Mouse (Mus musculus) adrenal gland, adult (tissue): ENCODE results near the gene Ints1.

ENCODE experiments used
- DNase-seq, 2 experiments: peaks; one replicate each; pipeline ENCODE4 v3.0.0; 2022 to 2023; ENCODE audit warnings: low spot score in 1 of 2; ENCODE audit not compliant: inconsistent age in 2 of 2

Ints1 gene

GRCm38 (mm10) chr5:139801231-139801630 is 25.8 kb upstream of the Ints1 start:
- DNase-seq, result no peak

- no peak for DNase-seq
Observed at GRCm38 (mm10) chr5:139799801-139800590, 24.5 kb upstream of the Ints1 start.

- DNase-seq, result no peak
Observed at GRCm38 (mm10) chr5:139799041-139799440, 23.6 kb upstream of the Ints1 start.

- DNase-seq, result peak in 1 of 2 experiments; percentile 32
Observed at GRCm38 (mm10) chr5:139798168-139798900, 22.9 kb upstream of the Ints1 start.

GRCm38 (mm10) chr5:139797473-139798167 is 22.1 kb upstream of the Ints1 start:
- DNase-seq, result peak; percentile 95 to 98

- peak; percentile 94 to 97 for DNase-seq
Observed at GRCm38 (mm10) chr5:139796900-139797299, 21.4 kb upstream of the Ints1 start.

- DNase-seq, result peak; percentile 57 to 75
Observed at GRCm38 (mm10) chr5:139796001-139796620, 20.6 kb upstream of the Ints1 start.

GRCm38 (mm10) chr5:139794938-139795337 is 19.5 kb upstream of the Ints1 start:
- DNase-seq, result peak; percentile 83 to 91

GRCm38 (mm10) chr5:139794137-139794536 is 18.7 kb upstream of the Ints1 start:
- DNase-seq, result peak in 1 of 2 experiments; percentile 59

- DNase-seq, result peak; percentile 52 to 85
Observed at GRCm38 (mm10) chr5:139793338-139794089, 18.0 kb upstream of the Ints1 start.

GRCm38 (mm10) chr5:139792966-139793337 is 17.5 kb upstream of the Ints1 start:
- DNase-seq, result no peak

GRCm38 (mm10) chr5:139792159-139792775 is 16.8 kb upstream of the Ints1 start:
- DNase-seq, result peak in 1 of 2 experiments; percentile 76

- peak; percentile 99 for DNase-seq
Observed at GRCm38 (mm10) chr5:139791227-139792158, 16.0 kb upstream of the Ints1 start, which contains the start of gene Mafk. Gene Mafk, plus strand, starts transcription at chr5:139791513.

- peak in 1 of 2 experiments; percentile 57 for DNase-seq
Observed at GRCm38 (mm10) chr5:139789466-139789865, 14.0 kb upstream of the Ints1 start.

GRCm38 (mm10) chr5:139781406-139781805 is 5.9 kb upstream of the Ints1 start:
- DNase-seq, result peak in 1 of 2 experiments; percentile 39

- no peak for DNase-seq
Observed at GRCm38 (mm10) chr5:139776966-139777365, 1.5 kb upstream of the Ints1 start.

- DNase-seq, result no peak
Observed at GRCm38 (mm10) chr5:139768216-139768615, 7.3 kb downstream of the Ints1 start.

- DNase-seq, result no peak
Observed at GRCm38 (mm10) chr5:139764296-139764695, 11.2 kb downstream of the Ints1 start.

- DNase-seq, result no peak
Observed at GRCm38 (mm10) chr5:139758096-139758495, 17.4 kb downstream of the Ints1 start.
